Mouse (Mus musculus) adrenal gland, adult 2 months (tissue): ENCODE results near the gene Galr3. TPM values are rescaled to one million over a fixed set of nuclear protein-coding genes. Genes with fewer than 3 reads are reported as not detected.

Experiments used
- microRNA-seq, 2 experiments: library from miRNA; unstranded; fragments of <30 nt; microRNA quantifications; one replicate each; pipeline ENCODE4 v1.2.0; 2021
- polyA plus RNA-seq: library from polyadenylated mRNA; depleted of rRNA; stranded (reverse); fragments of >200 nt; gene quantifications from 2 replicates; pipeline ENCODE4 v1.2.3, GENCODE M21; 2012; rRNA removed
- total RNA-seq, 2 experiments: library from RNA; stranded (reverse); gene quantifications; 2 replicates each; pipeline ENCODE4 v1.2.3; 2021

The Galr3 gene
- total and polyA plus RNA-seq, 3 experiments = 0.28 to 1.4 TPM; not detected in 1

Small RNA genes within 50 kb of the gene (microRNA-seq; reads per million reads assigned to microRNA genes)
- 0 to 0.44 reads per million in 2 experiments for gene Mir6956

Other genes with a start within 250 kb of the Galr3 start
- 10 to 100 TPM in 1 of 2 experiments, 1 to 10 TPM in 1; 4.9 to 10.9 TPM for gene Card10, start 238.8 kb upstream of the Galr3 start, total RNA-seq
- gene Card10, start 238.8 kb upstream of the Galr3 start, polyA plus RNA-seq = 18.1 and 26.5 TPM in 2 replicates
- gene Cdc42ep1, start 199.3 kb upstream of the Galr3 start, total RNA-seq = 10 to 100 TPM; 36.9 to 57.2 TPM
- 100 and 122 TPM in 2 replicates for gene Cdc42ep1, start 199.3 kb upstream of the Galr3 start, polyA plus RNA-seq
- gene Lgals2, start 186.4 kb upstream of the Galr3 start, total RNA-seq = 1 to 10 TPM in 1 of 2 experiments, under 1 TPM in 1; 0.52 to 1.8 TPM
- 0.73 and 0.74 TPM in 2 replicates for gene Lgals2, start 186.4 kb upstream of the Galr3 start, polyA plus RNA-seq
- 10 to 100 TPM; 51.9 to 56.2 TPM for gene Gga1, start 164.7 kb upstream of the Galr3 start, total RNA-seq
- 138 and 147 TPM in 2 replicates for gene Gga1, start 164.7 kb upstream of the Galr3 start, polyA plus RNA-seq
- gene Gm49510, start 142.2 kb upstream of the Galr3 start, total RNA-seq = not detected
- not detected in 2 replicates for gene Gm49510, start 142.2 kb upstream of the Galr3 start, polyA plus RNA-seq
- 10 to 100 TPM in 1 of 2 experiments, 1 to 10 TPM in 1; 4.6 to 11.0 TPM for gene Sh3bp1, start 142.1 kb upstream of the Galr3 start, total RNA-seq
- gene Sh3bp1, start 142.1 kb upstream of the Galr3 start, polyA plus RNA-seq = 54.1 and 60.0 TPM in 2 replicates
- gene Pdxp, start 128.0 kb upstream of the Galr3 start, total RNA-seq = 1 to 10 TPM; 2.4 to 5.7 TPM
- gene Pdxp, start 128.0 kb upstream of the Galr3 start, polyA plus RNA-seq = 18.8 and 30.1 TPM in 2 replicates
- 100 to 1,000 TPM; 386 to 613 TPM for gene Lgals1, start 115.2 kb upstream of the Galr3 start, total RNA-seq
- 341 and 382 TPM in 2 replicates for gene Lgals1, start 115.2 kb upstream of the Galr3 start, polyA plus RNA-seq
- gene Nol12, start 107.0 kb upstream of the Galr3 start, total RNA-seq = 10 to 100 TPM; 42.0 to 57.2 TPM
- gene Nol12, start 107.0 kb upstream of the Galr3 start, polyA plus RNA-seq = 21.3 and 22.5 TPM in 2 replicates
- 100 to 1,000 TPM in 1 of 2 experiments, 10 to 100 TPM in 1; 93.7 to 129 TPM for gene Triobp, start 94.2 kb upstream of the Galr3 start, total RNA-seq
- gene Triobp, start 94.2 kb upstream of the Galr3 start, polyA plus RNA-seq = 101 and 134 TPM in 2 replicates
- gene H1f0, start 13.4 kb upstream of the Galr3 start, total RNA-seq = 100 to 1,000 TPM in 1 of 2 experiments, 10 to 100 TPM in 1; 94.6 to 204 TPM
- gene H1f0, start 13.4 kb upstream of the Galr3 start, polyA plus RNA-seq = 109 and 135 TPM in 2 replicates
- 10 to 100 TPM; 20.1 to 27.2 TPM for gene Ankrd54, start 21.0 kb downstream of the Galr3 start, total RNA-seq
- gene Ankrd54, start 21.0 kb downstream of the Galr3 start, polyA plus RNA-seq = 91.9 and 101 TPM in 2 replicates
- gene Eif3l, start 33.3 kb downstream of the Galr3 start, total RNA-seq = 100 to 1,000 TPM; 136 to 160 TPM
- gene Eif3l, start 33.3 kb downstream of the Galr3 start, polyA plus RNA-seq = 94.1 and 119 TPM in 2 replicates
- 10 to 100 TPM; 36.5 to 49.5 TPM for gene Micall1, start 67.0 kb downstream of the Galr3 start, total RNA-seq
- gene Micall1, start 67.0 kb downstream of the Galr3 start, polyA plus RNA-seq = 61.7 and 65.0 TPM in 2 replicates
- 100 to 1,000 TPM in 1 of 2 experiments, 10 to 100 TPM in 1; 92.8 to 151 TPM for gene Polr2f, start 99.1 kb downstream of the Galr3 start, total RNA-seq
- 48.1 and 48.3 TPM in 2 replicates for gene Polr2f, start 99.1 kb downstream of the Galr3 start, polyA plus RNA-seq
- gene 1700088E04Rik, start 99.4 kb downstream of the Galr3 start, total RNA-seq = 1 to 10 TPM; 5.2 to 9.9 TPM
- 8.1 and 10.8 TPM in 2 replicates for gene 1700088E04Rik, start 99.4 kb downstream of the Galr3 start, polyA plus RNA-seq
- gene Sox10, start 123.4 kb downstream of the Galr3 start, total RNA-seq = 1 to 10 TPM in 1 of 2 experiments, under 1 TPM in 1; 0.89 to 2.5 TPM
- gene Sox10, start 123.4 kb downstream of the Galr3 start, polyA plus RNA-seq = 3.9 and 5.5 TPM in 2 replicates
- 10 to 100 TPM; 14.6 to 18.5 TPM for gene Pick1, start 187.3 kb downstream of the Galr3 start, total RNA-seq
- gene Pick1, start 187.3 kb downstream of the Galr3 start, polyA plus RNA-seq = 17.4 and 19.7 TPM in 2 replicates
- gene Gm49486, start 187.5 kb downstream of the Galr3 start, total RNA-seq = not detected
- gene Gm49486, start 187.5 kb downstream of the Galr3 start, polyA plus RNA-seq = not detected in 2 replicates
- gene Slc16a8, start 212.9 kb downstream of the Galr3 start, total RNA-seq = not detected
- gene Slc16a8, start 212.9 kb downstream of the Galr3 start, polyA plus RNA-seq = 0.07 and 0.61 TPM in 2 replicates
- under 1 TPM in 1 of 2 experiments, not detected in 1; 0.24 TPM for gene Baiap2l2, start 243.7 kb downstream of the Galr3 start, total RNA-seq
- gene Baiap2l2, start 243.7 kb downstream of the Galr3 start, polyA plus RNA-seq = 1.5 and 8.5 TPM in 2 replicates